Mouse (Mus musculus): ENCODE data around the gene Elmo3.

DNA sequence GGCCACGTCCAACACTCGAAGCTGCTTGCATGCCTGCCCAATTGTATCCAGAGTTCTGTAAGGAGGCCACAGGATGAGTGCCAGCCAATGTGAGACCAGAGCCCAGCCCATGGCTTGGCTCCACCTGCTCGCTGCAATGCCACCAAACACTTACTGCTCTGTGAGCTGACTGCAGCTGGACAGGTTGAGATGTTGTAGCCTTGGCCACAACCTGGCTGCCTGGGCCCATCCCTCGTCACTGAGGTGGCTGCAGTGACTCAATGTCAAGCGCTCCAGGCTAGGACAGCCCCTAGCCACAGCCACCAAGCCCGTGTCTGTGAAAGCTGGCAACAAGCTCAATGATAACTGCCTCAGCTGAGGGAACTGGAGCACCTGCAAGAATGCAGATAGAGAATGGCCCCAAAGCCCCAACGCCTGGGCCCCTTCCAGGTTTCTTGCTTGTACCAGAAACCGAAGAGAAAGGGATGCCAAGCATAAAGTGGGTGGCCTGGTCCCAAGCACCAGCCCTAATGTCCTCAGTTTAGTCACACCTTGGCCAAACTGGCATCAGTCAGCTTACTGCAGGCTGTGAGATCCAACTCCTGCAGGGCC is 7.6 kb downstream of the Elmo3 start:
- no peak for TF ChIP-seq CTCF (IDR thresholded peaks at IDR 0.05; ENCODE audit: low read depth, low read length)
- no peak for TF ChIP-seq POLR2A (IDR thresholded peaks at IDR 0.05; ENCODE audit: borderline replicate concordance, low read depth, low read length)

Data from bone marrow macrophage, adult 2 months (primary cell).